Mouse (Mus musculus): ENCODE results near the gene Klk4.

DNA sequence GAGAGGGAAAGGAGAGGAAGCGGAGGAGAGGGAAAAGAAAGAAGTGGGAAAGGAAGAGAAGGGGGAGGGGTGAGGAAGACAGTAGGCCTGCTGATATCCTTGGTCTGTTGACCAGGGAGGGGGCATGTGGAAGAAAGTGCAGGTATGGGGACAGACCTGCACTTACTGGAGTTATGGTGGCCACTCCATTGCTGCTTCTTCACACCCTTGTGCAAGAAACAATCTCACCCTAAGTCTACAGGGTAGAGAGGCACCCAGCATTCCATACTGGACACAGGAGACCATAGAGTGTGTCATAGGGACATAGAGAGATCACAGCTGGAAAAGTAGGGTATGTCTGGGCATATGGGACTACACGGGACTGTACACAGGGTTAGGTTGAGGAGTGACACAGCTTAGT, 41.0 kb downstream of the Klk4 start:
- TF ChIP-seq GATA1 (IDR thresholded peaks at IDR 0.05; ENCODE audit: borderline replicate concordance, low read length), result no peak
- no peak for TF ChIP-seq FLI1 (IDR thresholded peaks at IDR 0.05; ENCODE audit: low read length)
